Mouse (Mus musculus): ENCODE measurements at regions not wholly inside any gene's neighbourhood (a gene's known extent, or its start where the extent isn't known, plus 50 kb on each side); places are given as distances from the start of the nearest gene placed in this dataset.

- TF ChIP-seq EP300 (IDR thresholded peaks at IDR 0.05) (no peak), CTCF (IDR thresholded peaks at IDR 0.05) (no peak)
Measured at GRCm38 (mm10) chr16:71711879-71712278, 596.2 kb upstream of the Robo1 start.

All from lung, postnatal 0 days (tissue).